Mouse (Mus musculus) CH12.LX (cell line): ENCODE measurements at regions not wholly inside any gene's neighbourhood (a gene's known extent, or its start where the extent isn't known, plus 50 kb on each side); places are given as distances from the start of the nearest gene placed in this dataset.

Experiments
- DNase-seq: peaks from one replicate; pipeline ENCODE4 v3.0.0-alpha.2; 2013; ENCODE audit errors: extremely low read depth
- H3K27ac ChIP-seq: 2 replicates; pipeline ENCODE4 v1.5.1; 2012; ENCODE audit warnings: low read depth, mild to moderate bottlenecking, control low read depth, moderate library complexity; ENCODE audit not compliant: insufficient read depth
- H3K27me3 ChIP-seq: replicated peaks from 2 replicates; pipeline ENCODE3; 2012; ENCODE audit warnings: inconsistent platforms
- H3K36me3 ChIP-seq, 2 experiments: replicated peaks in 1 of 2; 2 replicates each; pipeline versions ENCODE3 to v1.6.1; 2012; ENCODE audit warnings: inconsistent platforms in 1 of 2, low read length in 1 of 2, mild to moderate bottlenecking in 1 of 2, mixed read lengths in 1 of 2, moderate library complexity in 1 of 2; ENCODE audit not compliant: control insufficient read depth in 1 of 2, insufficient read depth in 1 of 2
- H3K4me1 ChIP-seq, 2 experiments: 2 replicates each; pipeline ENCODE4 v1.6.1; 2012; ENCODE audit warnings: inconsistent platforms in 1 of 2, moderate library complexity in 1 of 2; ENCODE audit not compliant: insufficient read depth in 2 of 2, control insufficient read depth in 1 of 2
- H3K4me2 ChIP-seq: 2 replicates; pipeline ENCODE4 v1.6.1; 2012; ENCODE audit warnings: low read depth, mild to moderate bottlenecking, control low read depth; ENCODE audit not compliant: poor library complexity, insufficient read depth, severe bottlenecking
- H3K4me3 ChIP-seq, 3 experiments: fragments of 150-350 bp in 1 of 3; sonication (generic) in 1 of 3; replicated peaks in 1 of 3; 2 replicates each; pipeline versions ENCODE3 to v1.5.1; 2011 to 2012; ENCODE audit warnings: low read depth in 2 of 3, low read length in 2 of 3, mild to moderate bottlenecking in 2 of 3, moderate library complexity in 2 of 3, control low read depth in 1 of 3, improper control_type of control experiment in 1 of 3, inconsistent platforms in 1 of 3, mixed read lengths in 1 of 3; ENCODE audit not compliant: poor library complexity in 1 of 3
- H3K79me2 ChIP-seq: replicated peaks from 2 replicates; pipeline ENCODE4 v1.6.1; 2012; ENCODE audit warnings: mild to moderate bottlenecking, moderate library complexity; ENCODE audit not compliant: control insufficient read depth, poor library complexity, insufficient read depth, severe bottlenecking; ENCODE audit errors: extremely low read depth
- H3K9ac ChIP-seq: 2 replicates; pipeline ENCODE4 v1.6.1; 2012; ENCODE audit warnings: low read depth, mild to moderate bottlenecking, control low read depth, moderate library complexity; ENCODE audit not compliant: insufficient read depth
- H3K9me3 ChIP-seq: replicated peaks from 2 replicates; pipeline ENCODE3; 2012; ENCODE audit warnings: low read length, inconsistent platforms, mixed read lengths
- EP300 ChIP-seq: IDR thresholded peaks from 2 replicates; pipeline ENCODE4 v1.6.1; 2011; ENCODE audit warnings: low read length, improper control_type of control experiment
- dilution Hi-C: fragments of 300-500 bp; cut with MboI; formaldehyde crosslinking; loops from 2 replicates; pipeline ENCODE4 v1.14.3; 2020; ENCODE audit warnings: low sequenced_read_pairs; ENCODE audit not compliant: extremely low pct_unique_long_range_greater_than_20kb, extremely low pct_ligation_motif_present
- in situ Hi-C: fragments of 300-500 bp; cut with MboI; formaldehyde crosslinking; loops from 3 replicates; pipeline ENCODE4 v1.14.3; 2019; ENCODE audit warnings: low sequenced_read_pairs, low pct_ligation_motif_present, low pct_unique_long_range_greater_than_20kb, mixed read lengths

DNA sequence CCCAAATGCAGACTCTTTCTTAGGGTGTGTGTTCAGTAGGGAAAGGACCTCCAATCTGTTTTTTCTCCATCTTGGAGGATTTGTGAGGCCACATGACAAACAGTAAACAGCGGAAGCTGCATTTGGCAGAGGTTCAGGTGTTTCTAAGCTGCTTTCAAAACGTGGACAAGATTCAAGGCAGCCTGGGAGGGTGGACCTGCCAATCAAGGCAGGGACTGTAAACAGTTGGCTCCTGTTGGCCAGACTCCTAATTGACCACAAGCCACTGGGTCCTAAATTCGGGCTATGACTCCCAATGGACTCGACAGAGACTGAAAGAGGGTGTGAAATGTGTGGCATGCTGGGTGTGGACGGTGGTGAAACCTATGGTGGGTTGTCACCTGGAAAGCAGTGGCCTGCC, 51.1 kb upstream of the Tbx5 start:
- Histone ChIP-seq H3K4me3 (no peak overlapping the region), H3K9me3 (peaks cover 85% of the 10 kb centered on the region), H3K36me3 (no peaks in the 10 kb centered on the region), H3K27ac (no peak overlapping the region), H3K4me1 (no peaks in the 10 kb centered on the region), H3K27me3 (no peaks in the 10 kb centered on the region), H3K4me2 (no peak overlapping the region), H3K79me2 (no peaks in the 10 kb centered on the region), H3K9ac (no peak overlapping the region)
- TF ChIP-seq EP300 = no peak
- in situ Hi-C loops (loop anchor here (25.0 kb wide), 1 partner anchor 306 kb away; no protein-coding TSS in a partner anchor), dilution Hi-C loops (no loop called here)
- no peak for DNase-seq
